Mouse (Mus musculus) kidney, postnatal 0 days (tissue): Measurements from ENCODE around the gene H60c. TPM values are rescaled to one million over a fixed set of nuclear protein-coding genes. Genes with fewer than 3 reads are reported as not detected.
"Not testable (repeated sequence)": the region's sequence is repeated elsewhere in the genome, so short reads cannot be mapped to it uniquely, and the experiment has no call there.

Experiments used
- ATAC-seq: fragments of 200-750 bp; cut with Nextera tagmentation; replicated peaks from 2 replicates; pipeline ENCODE4 v1.8.0; 2017; ENCODE audit warnings: low read depth, moderate number of reproducible peaks, moderate TSS enrichment, moderate library complexity; ENCODE audit not compliant: low FRiP score
- DNase-seq: peaks from one replicate; pipeline ENCODE4 v3.0.0-alpha.2; 2016; ENCODE audit warnings: low spot score
- H3K27ac ChIP-seq: fragments of 300-500 bp; sonication (generic); 2 replicates; pipeline ENCODE4 v1.5.1; 2014; ENCODE audit warnings: mild to moderate bottlenecking
- H3K27me3 ChIP-seq: fragments of 300-500 bp; sonication (generic); 2 replicates; pipeline ENCODE4 v1.6.1; 2014; ENCODE audit warnings: low read length, mixed read lengths; ENCODE audit not compliant: insufficient read depth
- H3K36me3 ChIP-seq: fragments of 300-500 bp; sonication (generic); 2 replicates; pipeline ENCODE4 v1.6.1; 2014; ENCODE audit warnings: low read length, mixed read lengths; ENCODE audit not compliant: insufficient read depth
- H3K4me1 ChIP-seq: fragments of 300-500 bp; sonication (generic); replicated peaks from 2 replicates; pipeline ENCODE4 v1.6.1; 2014; ENCODE audit warnings: antibody characterized with exemption, low read length, mixed read lengths; ENCODE audit not compliant: insufficient read depth
- H3K4me2 ChIP-seq: fragments of 300-500 bp; sonication (generic); 2 replicates; pipeline ENCODE4 v1.6.1; 2014; ENCODE audit warnings: mild to moderate bottlenecking, low read length, moderate library complexity, mixed read lengths
- H3K4me3 ChIP-seq: fragments of 300-500 bp; sonication (generic); replicated peaks from 2 replicates; pipeline ENCODE4 v1.5.1; 2014; ENCODE audit warnings: low read depth, low read length
- H3K9ac ChIP-seq: fragments of 300-500 bp; sonication (generic); 2 replicates; pipeline ENCODE4 v1.6.1; 2014; ENCODE audit warnings: low read depth, low read length
- H3K9me3 ChIP-seq: fragments of 300-500 bp; sonication (generic); replicated peaks from 2 replicates; pipeline ENCODE4 v1.6.1; 2016; ENCODE audit warnings: low read length, inconsistent platforms, mixed read lengths
- CTCF ChIP-seq: IDR thresholded peaks from 2 replicates; pipeline ENCODE4 v1.5.1; 2016; ENCODE audit warnings: antibody characterized with exemption, low read depth, mild to moderate bottlenecking, moderate library complexity
- WGBS: fragments of 180-500 bp; shearing (Covaris S2); extraction: QIAGEN DNeasy Blood & Tissue Kit; methylation state at CpG from one replicate; pipeline ENCODE4 v1.1.7; 2014; 5-methylcytosine and 5-hydroxymethylcytosine counted together
- polyA plus RNA-seq: library from polyadenylated mRNA; unstranded; fragments of >200 nt; fragmentation: Nextera tagmentation; extraction: Ambion mirVana; gene quantifications from 2 replicates; pipeline ENCODE4 v1.2.1, GENCODE M21; 2015

The H60c gene
- polyA plus RNA-seq, 1 experiment from 2014 or later = 0.07 TPM

GRCm38 (mm10) chr10:3271036-3271435 lies 3.5 kb upstream of the H60c start:
- Histone ChIP-seq H3K4me3 (no peak overlapping the region), H3K4me1 (no peaks in the 10 kb centered on the region), H3K27ac (no peak overlapping the region), H3K27me3 (no peaks in the 10 kb centered on the region), H3K4me2 (no peak overlapping the region), H3K9ac (no peak overlapping the region), H3K9me3 (no peaks in the 10 kb centered on the region), H3K36me3 (no peaks in the 10 kb centered on the region)
- DNase-seq (peak; percentile 27), ATAC-seq (no peak)
- 34% methylated on average over 4 of the region's 4 CpGs for WGBS
- peak; percentile 32; the same call in 1 of the 2 replicates for TF ChIP-seq CTCF

GRCm38 (mm10) chr10:3266729-3267128 lies 842 bp downstream of the H60c start:
- 55% methylated on average over 2 of the region's 2 CpGs for WGBS
- DNase-seq = no peak
- ATAC-seq = no peak
- no peak overlapping the region for H3K9ac ChIP-seq
- no peak overlapping the region for H3K4me3 ChIP-seq
- TF ChIP-seq CTCF = no peak
- no peaks in the 10 kb centered on the region for H3K27me3 ChIP-seq
- H3K4me2 ChIP-seq = no peak overlapping the region
- H3K27ac ChIP-seq = no peak overlapping the region
- no peaks in the 10 kb centered on the region for H3K9me3 ChIP-seq
- H3K4me1 ChIP-seq = no peaks in the 10 kb centered on the region
- H3K36me3 ChIP-seq = no peaks in the 10 kb centered on the region

GRCm38 (mm10) chr10:3262784-3263183 lies 4.8 kb downstream of the H60c start:
- H3K4me2 ChIP-seq = no peak overlapping the region
- ATAC-seq = no peak

GRCm38 (mm10) chr10:3257391-3257790 lies 10.2 kb downstream of the H60c start:
- no peaks in the 10 kb centered on the region for H3K4me1 ChIP-seq
- no peaks in the 10 kb centered on the region for H3K36me3 ChIP-seq
- H3K9ac ChIP-seq = no peak overlapping the region
- no peak for TF ChIP-seq CTCF
- no peak overlapping the region for H3K27ac ChIP-seq
- H3K4me2 ChIP-seq = no peak overlapping the region
- no peaks in the 10 kb centered on the region for H3K27me3 ChIP-seq
- ATAC-seq (no peak), DNase-seq (no peak)
- no peak overlapping the region for H3K4me3 ChIP-seq
- WGBS = 86% methylated on average over 3 of the region's 3 CpGs
- H3K9me3 ChIP-seq = no peaks in the 10 kb centered on the region

More at GRCm38 (mm10) chr10:3262784-3263183, 4.8 kb downstream of the H60c start:
- no peaks in the 10 kb centered on the region for H3K27me3 ChIP-seq
- H3K9ac ChIP-seq = no peak overlapping the region
- TF ChIP-seq CTCF = no peak
- no peaks in the 10 kb centered on the region for H3K36me3 ChIP-seq
- no peak for DNase-seq
- no peak overlapping the region for H3K27ac ChIP-seq
- no peaks in the 10 kb centered on the region for H3K4me1 ChIP-seq
- WGBS = 51% methylated on average over 2 of the region's 2 CpGs
- no peaks in the 10 kb centered on the region for H3K9me3 ChIP-seq
- H3K4me3 ChIP-seq = no peak overlapping the region

- not testable (repeated sequence) for H3K4me3 ChIP-seq, H3K27me3 ChIP-seq, H3K4me1 ChIP-seq, H3K36me3 ChIP-seq, H3K9ac ChIP-seq, H3K9me3 ChIP-seq, DNase-seq, ATAC-seq, H3K27ac ChIP-seq, H3K4me2 ChIP-seq
- WGBS = 83% methylated on average over 5 of the region's 5 CpGs
Observed at GRCm38 (mm10) chr10:3238436-3238835, 29.1 kb downstream of the H60c start.

- Histone ChIP-seq H3K4me1 (no peaks in the 10 kb centered on the region), H3K9me3 (no peaks in the 10 kb centered on the region), H3K4me3 (no peak overlapping the region), H3K27me3 (no peaks in the 10 kb centered on the region), H3K36me3 (no peaks in the 10 kb centered on the region), H3K4me2 (no peak overlapping the region), H3K9ac (no peak overlapping the region), H3K27ac (no peak overlapping the region)
- WGBS = 69% methylated on average over 5 of the region's 5 CpGs
- TF ChIP-seq CTCF = no peak
- no peak for DNase-seq
- no peak for ATAC-seq
Observed at GRCm38 (mm10) chr10:3236638-3237270, 30.8 kb downstream of the H60c start.
